Mouse (Mus musculus) olfactory bulb, adult 2 months (tissue): ENCODE data around the gene Cldn8.

Experiments used
- CTCF ChIP-seq: fragments of 200-500 bp; IDR thresholded peaks from 2 replicates; pipeline ENCODE4 v1.5.1; 2012; ENCODE audit warnings: low read depth, mild to moderate bottlenecking, low read length, moderate library complexity; ENCODE audit not compliant: insufficient read depth
- POLR2A ChIP-seq: fragments of 200-500 bp; IDR thresholded peaks from 2 replicates; pipeline ENCODE4 v1.6.1; 2012; ENCODE audit warnings: mild to moderate bottlenecking, low read depth, low read length, moderate library complexity; ENCODE audit not compliant: insufficient read depth

GRCm38 (mm10) chr16:88611922-88612321 is 48.9 kb upstream of the Cldn8 start, which contains the start of gene Krtap24-1:
- no peak for TF ChIP-seq POLR2A
- TF ChIP-seq CTCF, result no peak
